27 mouse cellular contexts compared by ENCODE assay signal in the genomic region with DNA sequence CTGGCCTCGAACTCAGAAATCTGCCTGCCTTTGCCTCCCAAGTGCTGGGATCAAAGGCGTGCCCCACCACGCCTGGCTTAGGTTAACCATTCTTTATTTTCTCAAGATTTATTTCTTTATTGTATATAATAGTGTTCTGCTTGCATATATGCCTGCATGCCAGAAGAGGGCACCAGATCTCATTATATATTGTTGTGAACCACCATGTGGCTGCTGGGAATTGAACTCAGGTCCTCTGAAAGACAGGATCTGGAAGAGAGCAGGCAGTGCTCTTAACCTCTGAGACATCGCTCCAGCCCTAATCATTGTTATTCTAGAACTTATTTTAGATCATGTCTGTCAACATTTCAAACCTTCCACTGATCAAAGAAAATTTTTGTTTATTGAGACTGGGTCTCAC. TPM values are rescaled to one million over a fixed set of nuclear protein-coding genes. Genes with fewer than 3 reads are reported as not detected.
DNase-seq lines count a peak whose midpoint lies in the region; ATAC-seq and TF ChIP-seq lines count a peak whose summit lies in the region.
"Had no signal": no experiment of that assay in that cellular context is flagged by ENCODE, and none has a peak within 500 bp of the region (broad histone marks: within the 10 kb centered on the region; RNA-seq: fewer than 3 reads in every experiment).

No protein-coding gene starts in this region.

- DNase-seq in heart, adult 2 months: no peak
- no peak for DNase-seq in heart, postnatal 10 days
- DNase-seq in left cerebral cortex, adult 2 months (ENCODE audit: extremely low spot score in 1 of 2, low spot score in 2 of 2): no peak
- no peak for DNase-seq in left cerebral cortex, adult 11 months (ENCODE audit: low spot score)
- DNase-seq in R1 (ENCODE audit: low read depth, low spot score): peak; percentile 46
- DNase-seq: adrenal gland, postnatal 14 days; cerebellum, adult 11-12 months; cerebellum, postnatal 10 days; gastrocnemius, postnatal 14 days; heart, postnatal 36 days; kidney, adult 2 months; kidney, postnatal 10 days; liver, embryonic 13.5 days; lung, embryonic 14.5 days; right cerebral cortex, adult 18-20 months; spleen, adult 18-20 months had no signal

- no peak overlapping the region for H3K4me3 ChIP-seq in heart, adult 2 months
- no peak overlapping the region for H3K4me3 ChIP-seq in left cerebral cortex, adult 2 months
- no peak overlapping the region for H3K4me3 ChIP-seq in E14TG2a.4 (replicated peaks; ENCODE audit: low read length)

- intact Hi-C loops in heart, adult 2 months (cut with DNase I): no loop called here
- intact Hi-C loops in heart, postnatal 10 days (cut with DNase I): no loop called here
- intact Hi-C loops in left cerebral cortex, adult 2 months (cut with DNase I): no loop called here

- peaks cover 1% of the 10 kb centered on the region; the same call in 1 of the 2 replicates for H3K79me2 ChIP-seq in heart, adult 2 months (replicated peaks; ENCODE audit: control insufficient read depth, insufficient read depth, low read length)

- no peak overlapping the region for H3K9ac ChIP-seq in heart, adult 2 months (ENCODE audit: low read depth, low read length)
- H3K9ac ChIP-seq: hindbrain, embryonic 13.5 days; neural tube, embryonic 12.5 days had no signal

- no peak for TF ChIP-seq EP300 in heart, adult 2 months (IDR thresholded peaks at IDR 0.05; ENCODE audit: insufficient read depth, low read depth, low read length)

- no peaks in the 10 kb centered on the region for H3K36me3 ChIP-seq in heart, adult 2 months (ENCODE audit: control insufficient read depth, insufficient read depth, low read length)
- no peaks in the 10 kb centered on the region for H3K36me3 ChIP-seq in E14TG2a.4 (ENCODE audit: insufficient read depth, low read length)
- H3K36me3 ChIP-seq: heart, embryonic 15.5 days; liver, embryonic 13.5 days; neural tube, embryonic 12.5 days had no signal

- no peaks in the 10 kb centered on the region for H3K9me3 ChIP-seq in E14TG2a.4 (ENCODE audit: low read length)
- H3K9me3 ChIP-seq: embryonic facial prominence, embryonic 13.5 days; forebrain, embryonic 10.5 days; heart, embryonic 10.5 days; heart, embryonic 15.5 days; hindbrain, embryonic 13.5 days; neural tube, embryonic 12.5 days had no signal

- peak; percentile 42 for TF ChIP-seq CTCF in heart, adult 2 months (IDR thresholded peaks at IDR 0.05)
- TF ChIP-seq CTCF in left cerebral cortex, adult 2 months (IDR thresholded peaks at IDR 0.05): peak; percentile 15; the same call in 1 of the 2 replicates
- 0 out of 2 replicates have a peak, but pooled peaks have one; percentile 5 for TF ChIP-seq CTCF in E14TG2a.4 (conservative IDR thresholded peaks at IDR 0.05; ENCODE audit: low read length)

- no peak for ATAC-seq in frontal cortex, adult (ENCODE audit: low TSS enrichment)
- ATAC-seq: inflammation-experienced regulatory T-cells, adult 6 months; Patski had no signal

- H3K4me1 ChIP-seq in heart, adult 2 months (ENCODE audit: control insufficient read depth, insufficient read depth, low read length): peaks cover 7% of the 10 kb centered on the region
- peaks cover 76% of the 10 kb centered on the region for H3K4me1 ChIP-seq in E14TG2a.4 (replicated peaks; ENCODE audit: low read depth, low read length)

- no peak for TF ChIP-seq POLR2A in heart, adult 2 months (IDR thresholded peaks at IDR 0.05; ENCODE audit: insufficient read depth, low read depth, low read length)

- H3K27me3 ChIP-seq in heart, adult 2 months (ENCODE audit: control insufficient read depth, insufficient read depth, low read length): no peaks in the 10 kb centered on the region
- H3K27me3 ChIP-seq in E14TG2a.4 (ENCODE audit: insufficient read depth, low read length): peaks cover 11% of the 10 kb centered on the region
- H3K27me3 ChIP-seq: embryonic facial prominence, embryonic 13.5 days; heart, embryonic 15.5 days; hindbrain, embryonic 13.5 days; liver, embryonic 13.5 days; neural tube, embryonic 12.5 days; Patski had no signal

- 96% methylated on average over 4 of the region's 4 CpGs for WGBS in heart, adult 2 months

- no peak overlapping the region for H3K27ac ChIP-seq in heart, adult 2 months
- H3K27ac ChIP-seq in left cerebral cortex, adult 2 months: no peak overlapping the region
- H3K27ac ChIP-seq: heart, embryonic 15.5 days; hindbrain, embryonic 13.5 days; neural tube, embryonic 12.5 days had no signal

RNA-seq across cellular contexts. Expression of gene Slc44a2, which starts 1.0 kb away (rescaled TPM):
- 10 to 100 TPM; 77.0 to 89.5 TPM for total RNA-seq in heart, adult 2 months (2021)
- 86.8 and 148 TPM in 2 replicates for polyA plus RNA-seq in heart, adult 2 months (2012; rRNA removed)
- 10 to 100 TPM; 86.7 to 95.4 TPM for total RNA-seq in heart, postnatal 10 days (2021)
- total RNA-seq in left cerebral cortex, adult 2 months (2021): 10 to 100 TPM; 47.5 to 53.6 TPM

RNA-seq across cellular contexts. Expression of gene Ap1m2, which starts 7.4 kb away (rescaled TPM):
- total RNA-seq in heart, adult 2 months (2021): not detected
- polyA plus RNA-seq in heart, adult 2 months (2012; rRNA removed): 1.0 TPM in 1 of 2 replicates, not detected in the other
- total RNA-seq in heart, postnatal 10 days (2021): not detected
- 1 to 10 TPM; 1.2 to 2.4 TPM for total RNA-seq in left cerebral cortex, adult 2 months (2021)
- total RNA-seq: adrenal gland, postnatal 14 days; gastrocnemius, postnatal 14 days; heart, postnatal 36 days had no signal
- polyA plus RNA-seq: myocyte, Patski had no signal

RNA-seq across cellular contexts. Expression of gene Cdkn2d, which starts 28.3 kb away (rescaled TPM):
- 10 to 100 TPM; 11.3 to 15.0 TPM for total RNA-seq in heart, adult 2 months (2021)
- polyA plus RNA-seq in heart, adult 2 months (2012; rRNA removed): 25.0 and 32.9 TPM in 2 replicates
- 10 to 100 TPM; 24.5 to 25.3 TPM for total RNA-seq in heart, postnatal 10 days (2021)
- 10 to 100 TPM; 47.9 to 54.6 TPM for total RNA-seq in left cerebral cortex, adult 2 months (2021)

RNA-seq across cellular contexts. Expression of gene Kri1, which starts 31.7 kb away (rescaled TPM):
- total RNA-seq in heart, adult 2 months (2021): 10 to 100 TPM; 16.3 to 16.8 TPM
- polyA plus RNA-seq in heart, adult 2 months (2012; rRNA removed): 10.5 and 12.8 TPM in 2 replicates
- 10 to 100 TPM; 18.9 to 19.7 TPM for total RNA-seq in heart, postnatal 10 days (2021)
- total RNA-seq in left cerebral cortex, adult 2 months (2021): 10 to 100 TPM; 43.3 to 46.1 TPM

RNA-seq across cellular contexts. Expression of gene Ilf3, which starts 48.2 kb away (rescaled TPM):
- 10 to 100 TPM; 27.7 to 29.0 TPM for total RNA-seq in heart, adult 2 months (2021)
- polyA plus RNA-seq in heart, adult 2 months (2012; rRNA removed): 22.6 and 29.0 TPM in 2 replicates
- 10 to 100 TPM; 41.3 to 51.0 TPM for total RNA-seq in heart, postnatal 10 days (2021)
- 10 to 100 TPM; 83.8 TPM for total RNA-seq in left cerebral cortex, adult 2 months (2021)
